Mouse (Mus musculus) testis, adult 2 months (tissue): ENCODE results near the gene Zbtb26.

Source experiments
- CTCF ChIP-seq: fragments of 200-500 bp; IDR thresholded peaks from 2 replicates; pipeline ENCODE4 v1.5.1; 2012; ENCODE audit warnings: low read depth, mild to moderate bottlenecking, inconsistent platforms, low read length, moderate library complexity; ENCODE audit not compliant: control insufficient read depth, insufficient read depth, insufficient replicate concordance
- POLR2A ChIP-seq: fragments of 200-500 bp; IDR thresholded peaks from 2 replicates; pipeline ENCODE4 v1.6.1; 2012; ENCODE audit warnings: low read depth, mild to moderate bottlenecking, inconsistent platforms, low read length, moderate library complexity; ENCODE audit not compliant: control insufficient read depth

- TF ChIP-seq CTCF (no peak), POLR2A (no peak)
Measured at GRCm38 (mm10) chr2:37488956-37489355, 46.0 kb upstream of the Zbtb26 start.
